Mouse (Mus musculus) T-helper 17 cell (primary cell): ENCODE results near the gene Vps18.

Experiments
- in situ Hi-C, 2 experiments: fragments of 300-600 bp; cut with MboI, MseI; formaldehyde crosslinking; loops; 1 replicate in 1 of 2; 2 replicates in 1 of 2; pipeline ENCODE4 v1.15.1; 2025; ENCODE audit warnings: high pct_unique_total_duplicates in 2 of 2

The Vps18 gene

GRCm38 (mm10) chr2:119289014-119289416 lies 475 bp downstream of the Vps18 start:
- in situ Hi-C loops = no loop called here

- in situ Hi-C loops = no loop called here
Measured at GRCm38 (mm10) chr2:119292281-119292680, 3.7 kb downstream of the Vps18 start.

GRCm38 (mm10) chr2:119292852-119293251 lies 4.3 kb downstream of the Vps18 start:
- in situ Hi-C loops = no loop called here

- in situ Hi-C loops = no loop called here
Measured at GRCm38 (mm10) chr2:119293311-119293710, 4.8 kb downstream of the Vps18 start.

GRCm38 (mm10) chr2:119293776-119294390 lies 5.3 kb downstream of the Vps18 start:
- in situ Hi-C loops = no loop called here

GRCm38 (mm10) chr2:119294411-119294810 lies 5.9 kb downstream of the Vps18 start:
- in situ Hi-C loops = no loop called here

- in situ Hi-C loops = loop anchor here in 1 of 2 experiments (5.0 kb wide), 1 partner anchor 141 kb away; no protein-coding TSS in a partner anchor
Measured at GRCm38 (mm10) chr2:119296756-119297155, 8.2 kb downstream of the Vps18 start.

- in situ Hi-C loops = loop anchor here in 1 of 2 experiments (5.0 kb wide), 1 partner anchor 140 kb away; no protein-coding TSS in a partner anchor
Measured at GRCm38 (mm10) chr2:119297506-119297905, 9.0 kb downstream of the Vps18 start.

- in situ Hi-C loops = loop anchor here in 1 of 2 experiments (5.0 kb wide), 1 partner anchor 139 kb away; no protein-coding TSS in a partner anchor
Measured at GRCm38 (mm10) chr2:119298330-119298729, 9.8 kb downstream of the Vps18 start.

GRCm38 (mm10) chr2:119298839-119299238 lies 10.3 kb downstream of the Vps18 start:
- in situ Hi-C loops = loop anchor here in 1 of 2 experiments (5.0 kb wide), 1 partner anchor 138 kb away; no protein-coding TSS in a partner anchor

- in situ Hi-C loops = loop anchor here in 1 of 2 experiments (5.0 kb wide), 1 partner anchor 137 kb away; no protein-coding TSS in a partner anchor
Measured at GRCm38 (mm10) chr2:119299981-119300818, 11.7 kb downstream of the Vps18 start.

GRCm38 (mm10) chr2:119300819-119301493 lies 12.4 kb downstream of the Vps18 start:
- in situ Hi-C loops = no loop called here

GRCm38 (mm10) chr2:119302876-119303275 lies 14.3 kb downstream of the Vps18 start:
- in situ Hi-C loops = no loop called here

- in situ Hi-C loops = no loop called here
Measured at GRCm38 (mm10) chr2:119304391-119304790, 15.9 kb downstream of the Vps18 start.

- in situ Hi-C loops = no loop called here
Measured at GRCm38 (mm10) chr2:119304798-119305208, 16.3 kb downstream of the Vps18 start.

GRCm38 (mm10) chr2:119311544-119311943 lies 23.0 kb downstream of the Vps18 start:
- in situ Hi-C loops = no loop called here

- in situ Hi-C loops = no loop called here
Measured at GRCm38 (mm10) chr2:119312380-119312958, 23.9 kb downstream of the Vps18 start.

- in situ Hi-C loops = no loop called here
Measured at GRCm38 (mm10) chr2:119313780-119314479, 25.4 kb downstream of the Vps18 start.

- in situ Hi-C loops = no loop called here
Measured at GRCm38 (mm10) chr2:119314742-119315310, 26.3 kb downstream of the Vps18 start.

GRCm38 (mm10) chr2:119318043-119318710 lies 29.6 kb downstream of the Vps18 start:
- in situ Hi-C loops = no loop called here
